Mouse (Mus musculus): ENCODE results near the gene Grik5.

GRCm38 (mm10) chr7:25082510-25082909 is 10.4 kb upstream of the Grik5 start:
- peak; percentile 42; the same call in 1 of the 2 replicates for TF ChIP-seq CTCF (IDR thresholded peaks at IDR 0.05; ENCODE audit: extremely low read depth, insufficient read length, insufficient replicate concordance, low read depth, low read length)
- TF ChIP-seq POLR2A (IDR thresholded peaks at IDR 0.05; ENCODE audit: low read depth, low read length), result no peak

Measured in small intestine, adult 2 months (tissue).